Mouse (Mus musculus): ENCODE results near the gene Psma3. TPM values are rescaled to one million over a fixed set of nuclear protein-coding genes. Genes with fewer than 3 reads are reported as not detected.

The Psma3 gene
- polyA plus RNA-seq (2014; fragmentation: Nextera tagmentation; extraction: Ambion mirVana) = 540 and 656 TPM in 2 replicates

- H3K9me3 ChIP-seq (replicated peaks; ENCODE audit: control insufficient read depth, low read length) = no peaks in the 10 kb centered on the region
- ATAC-seq = peak; percentile 99
Measured at GRCm38 (mm10) chr12:70974441-70975266, at the start of gene Psma3. TSS of gene Psma3 (plus strand) at chr12:70974621.

GRCm38 (mm10) chr12:70929781-70930180, 44.6 kb upstream of the Psma3 start:
- H3K36me3 ChIP-seq (ENCODE audit: control insufficient read depth, insufficient read depth, low read length) = no peaks in the 10 kb centered on the region
- no peak for DNase-seq (ENCODE audit: low spot score)
- no peaks in the 10 kb centered on the region for H3K27me3 ChIP-seq (replicated peaks; ENCODE audit: control insufficient read depth, insufficient read depth, low read length)
- H3K4me1 ChIP-seq (ENCODE audit: control insufficient read depth, insufficient read depth, low read length) = no peaks in the 10 kb centered on the region
- H3K9ac ChIP-seq (ENCODE audit: low read length) = no peak overlapping the region
- no peak for ATAC-seq
- H3K4me3 ChIP-seq (ENCODE audit: low read depth, low read length) = no peak overlapping the region
- no peaks in the 10 kb centered on the region for H3K9me3 ChIP-seq (replicated peaks; ENCODE audit: control insufficient read depth, low read length)
- no peak overlapping the region for H3K27ac ChIP-seq (ENCODE audit: low read depth, low read length)
- 92% methylated on average over 4 of the region's 4 CpGs for WGBS
- H3K4me2 ChIP-seq (ENCODE audit: low read length) = no peak overlapping the region

More at GRCm38 (mm10) chr12:70974441-70975266, at the start of gene Psma3:
- Histone ChIP-seq H3K4me2 (ENCODE audit: low read length) (peak within 1 kb of the TSS; percentile 72), H3K4me3 (ENCODE audit: low read depth, low read length) (peak within 1 kb of the TSS; percentile 93), H3K27me3 (replicated peaks; ENCODE audit: control insufficient read depth, insufficient read depth, low read length) (no peaks in the 10 kb centered on the region), H3K4me1 (ENCODE audit: control insufficient read depth, insufficient read depth, low read length) (peaks cover 8% of the 10 kb centered on the region), H3K27ac (ENCODE audit: low read depth, low read length) (peak within 1 kb of the TSS; percentile 93), H3K36me3 (ENCODE audit: control insufficient read depth, insufficient read depth, low read length) (peaks cover 11% of the 10 kb centered on the region; the same call in 1 of the 2 replicates), H3K9ac (ENCODE audit: low read length) (peak within 1 kb of the TSS; percentile 98)
- peak; percentile 98 for DNase-seq (ENCODE audit: low spot score)
- under 1% methylated on average over 71 of the region's 71 CpGs for WGBS

- WGBS = 13% methylated on average over 8 of the region's 12 CpGs
- DNase-seq (ENCODE audit: low spot score) (no peak), ATAC-seq (peak; percentile 41)
- Histone ChIP-seq H3K27me3 (replicated peaks; ENCODE audit: control insufficient read depth, insufficient read depth, low read length) (no peaks in the 10 kb centered on the region), H3K27ac (ENCODE audit: low read depth, low read length) (peak overlapping the region; percentile 78), H3K9ac (ENCODE audit: low read length) (peak overlapping the region; percentile 96), H3K4me3 (ENCODE audit: low read depth, low read length) (peak overlapping the region; percentile 77), H3K36me3 (ENCODE audit: control insufficient read depth, insufficient read depth, low read length) (peaks cover 4% of the 10 kb centered on the region; the same call in 1 of the 2 replicates), H3K4me2 (ENCODE audit: low read length) (peak overlapping the region; percentile 48), H3K4me1 (ENCODE audit: control insufficient read depth, insufficient read depth, low read length) (peaks cover 5% of the 10 kb centered on the region; the same call in 1 of the 2 replicates), H3K9me3 (replicated peaks; ENCODE audit: control insufficient read depth, low read length) (no peaks in the 10 kb centered on the region)
Measured at GRCm38 (mm10) chr12:70937150-70937549, 37.3 kb upstream of the Psma3 start.

GRCm38 (mm10) chr12:70937571-70938384, 36.6 kb upstream of the Psma3 start, which contains the start of gene Actr10:
TSS of gene Actr10 (plus strand) at chr12:70937857.
- WGBS = under 1% methylated on average over 59 of the region's 59 CpGs
- peaks cover 5% of the 10 kb centered on the region; the same call in 1 of the 2 replicates for H3K4me1 ChIP-seq (ENCODE audit: control insufficient read depth, insufficient read depth, low read length)
- H3K4me2 ChIP-seq (ENCODE audit: low read length) = peak within 1 kb of the TSS; percentile 58
- ATAC-seq (peak; percentile 99), DNase-seq (ENCODE audit: low spot score) (peak; percentile 93)
- peak within 1 kb of the TSS; percentile 96 for H3K9ac ChIP-seq (ENCODE audit: low read length)
- H3K27ac ChIP-seq (ENCODE audit: low read depth, low read length) = peak within 1 kb of the TSS; percentile 82
- no peaks in the 10 kb centered on the region for H3K9me3 ChIP-seq (replicated peaks; ENCODE audit: control insufficient read depth, low read length)
- peaks cover 10% of the 10 kb centered on the region for H3K36me3 ChIP-seq (ENCODE audit: control insufficient read depth, insufficient read depth, low read length)
- H3K4me3 ChIP-seq (ENCODE audit: low read depth, low read length) = peak within 1 kb of the TSS; percentile 77
- no peaks in the 10 kb centered on the region for H3K27me3 ChIP-seq (replicated peaks; ENCODE audit: control insufficient read depth, insufficient read depth, low read length)

GRCm38 (mm10) chr12:70940806-70941205, 33.6 kb upstream of the Psma3 start:
- Histone ChIP-seq H3K9me3 (replicated peaks; ENCODE audit: control insufficient read depth, low read length) (no peaks in the 10 kb centered on the region), H3K4me1 (ENCODE audit: control insufficient read depth, insufficient read depth, low read length) (peaks cover 5% of the 10 kb centered on the region; the same call in 1 of the 2 replicates), H3K4me3 (ENCODE audit: low read depth, low read length) (no peak overlapping the region), H3K27me3 (replicated peaks; ENCODE audit: control insufficient read depth, insufficient read depth, low read length) (no peaks in the 10 kb centered on the region), H3K4me2 (ENCODE audit: low read length) (no peak overlapping the region), H3K27ac (ENCODE audit: low read depth, low read length) (no peak overlapping the region), H3K9ac (ENCODE audit: low read length) (no peak overlapping the region), H3K36me3 (ENCODE audit: control insufficient read depth, insufficient read depth, low read length) (peaks cover 32% of the 10 kb centered on the region)
- WGBS = 97% methylated on average over 7 of the region's 7 CpGs
- no peak for DNase-seq (ENCODE audit: low spot score)
- no peak for ATAC-seq

GRCm38 (mm10) chr12:70944181-70944580, 30.2 kb upstream of the Psma3 start:
- Histone ChIP-seq H3K27ac (ENCODE audit: low read depth, low read length) (no peak overlapping the region), H3K4me1 (ENCODE audit: control insufficient read depth, insufficient read depth, low read length) (no peaks in the 10 kb centered on the region), H3K4me3 (ENCODE audit: low read depth, low read length) (no peak overlapping the region), H3K27me3 (replicated peaks; ENCODE audit: control insufficient read depth, insufficient read depth, low read length) (no peaks in the 10 kb centered on the region), H3K4me2 (ENCODE audit: low read length) (no peak overlapping the region), H3K9ac (ENCODE audit: low read length) (no peak overlapping the region), H3K9me3 (replicated peaks; ENCODE audit: control insufficient read depth, low read length) (no peaks in the 10 kb centered on the region), H3K36me3 (ENCODE audit: control insufficient read depth, insufficient read depth, low read length) (peaks cover 59% of the 10 kb centered on the region)
- WGBS = 95% methylated on average over 5 of the region's 5 CpGs
- ATAC-seq = no peak
- DNase-seq (ENCODE audit: low spot score) = no peak

- Histone ChIP-seq H3K4me1 (ENCODE audit: control insufficient read depth, insufficient read depth, low read length) (no peaks in the 10 kb centered on the region), H3K27ac (ENCODE audit: low read depth, low read length) (no peak overlapping the region), H3K9ac (ENCODE audit: low read length) (no peak overlapping the region), H3K4me3 (ENCODE audit: low read depth, low read length) (no peak overlapping the region), H3K36me3 (ENCODE audit: control insufficient read depth, insufficient read depth, low read length) (peaks cover 73% of the 10 kb centered on the region), H3K4me2 (ENCODE audit: low read length) (no peak overlapping the region), H3K27me3 (replicated peaks; ENCODE audit: control insufficient read depth, insufficient read depth, low read length) (no peaks in the 10 kb centered on the region), H3K9me3 (replicated peaks; ENCODE audit: control insufficient read depth, low read length) (no peaks in the 10 kb centered on the region)
- no peak for ATAC-seq
- no peak for DNase-seq (ENCODE audit: low spot score)
- WGBS = 92% methylated on average over 10 of the region's 10 CpGs
Measured at GRCm38 (mm10) chr12:70946585-70947256, 27.7 kb upstream of the Psma3 start.

- 91% methylated on average over 4 of the region's 4 CpGs for WGBS
- H3K36me3 ChIP-seq (ENCODE audit: control insufficient read depth, insufficient read depth, low read length) = peaks cover 84% of the 10 kb centered on the region
Measured at GRCm38 (mm10) chr12:70958640-70959039, 15.8 kb upstream of the Psma3 start.

More at GRCm38 (mm10) chr12:70958640-70959039, 15.8 kb upstream of the Psma3 start:
- no peak overlapping the region for H3K4me2 ChIP-seq (ENCODE audit: low read length)
- H3K4me1 ChIP-seq (ENCODE audit: control insufficient read depth, insufficient read depth, low read length) = no peaks in the 10 kb centered on the region
- no peak overlapping the region for H3K27ac ChIP-seq (ENCODE audit: low read depth, low read length)
- DNase-seq (ENCODE audit: low spot score) (no peak), ATAC-seq (no peak)
- no peak overlapping the region for H3K9ac ChIP-seq (ENCODE audit: low read length)
- H3K4me3 ChIP-seq (ENCODE audit: low read depth, low read length) = no peak overlapping the region
- no peaks in the 10 kb centered on the region for H3K9me3 ChIP-seq (replicated peaks; ENCODE audit: control insufficient read depth, low read length)
- no peaks in the 10 kb centered on the region for H3K27me3 ChIP-seq (replicated peaks; ENCODE audit: control insufficient read depth, insufficient read depth, low read length)
